Mouse (Mus musculus) CD4-positive, CD25-positive, alpha-beta regulatory T cell, adult 2 months (primary cell): ENCODE measurements around the gene Gm884.
"Not testable (repeated sequence)": the region's sequence is repeated elsewhere in the genome, so short reads cannot be mapped to it uniquely, and the experiment has no call there.

Experiments
- DNase-seq: peaks from one replicate; pipeline ENCODE4 v3.0.0-alpha.2; 2012; ENCODE audit warnings: low read depth, low spot score

The Gm884 gene

DNA sequence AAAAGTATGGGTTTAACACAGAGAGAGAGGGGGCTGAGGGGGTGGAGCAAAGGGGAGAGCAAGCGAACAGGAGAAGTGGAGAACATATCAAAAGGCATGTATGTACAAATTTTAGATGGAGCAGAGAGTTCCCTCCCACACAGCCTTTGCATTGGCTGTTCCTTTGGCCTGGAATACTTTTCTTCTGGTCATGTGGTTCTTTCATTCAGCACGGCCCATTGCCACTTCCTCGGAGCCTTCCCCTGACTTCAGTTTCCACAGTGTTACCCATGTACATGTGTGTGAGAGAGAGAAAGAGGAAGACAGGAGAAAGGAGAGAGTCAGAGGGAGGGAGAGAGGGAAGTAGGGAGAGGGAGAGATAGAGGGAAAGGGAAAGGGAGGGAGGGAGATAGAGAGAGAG lies 14.5 kb upstream of the Gm884 start:
- no peak for DNase-seq

- no peak for DNase-seq
These were observed 13.9 kb upstream of the Gm884 start for GRCm38 (mm10) chr11:103634806-103635205.

GRCm38 (mm10) chr11:103627453-103627852 lies 6.5 kb upstream of the Gm884 start:
- no peak for DNase-seq

DNA sequence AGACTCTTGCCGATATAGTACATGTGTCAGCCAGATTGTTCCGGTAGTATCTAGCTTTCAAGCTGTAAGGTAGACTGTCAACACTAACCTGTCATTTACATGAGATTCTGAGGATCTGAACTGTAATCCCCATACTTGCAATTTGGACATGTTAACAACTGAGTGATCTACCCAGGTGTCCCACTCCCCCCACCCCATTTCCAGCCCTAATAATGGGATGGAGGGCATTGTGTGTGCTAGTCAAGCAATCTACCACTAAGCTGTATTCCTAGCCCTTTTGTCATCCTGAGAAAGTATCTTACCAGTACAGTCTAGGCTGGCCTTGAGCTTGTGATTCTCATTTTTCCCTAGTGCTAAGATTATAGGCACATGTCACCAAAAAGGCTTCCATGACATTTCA lies 10.2 kb downstream of the Gm884 start:
- no peak for DNase-seq

GRCm38 (mm10) chr11:103606611-103607010 lies 14.3 kb downstream of the Gm884 start:
- DNase-seq: no peak

DNA sequence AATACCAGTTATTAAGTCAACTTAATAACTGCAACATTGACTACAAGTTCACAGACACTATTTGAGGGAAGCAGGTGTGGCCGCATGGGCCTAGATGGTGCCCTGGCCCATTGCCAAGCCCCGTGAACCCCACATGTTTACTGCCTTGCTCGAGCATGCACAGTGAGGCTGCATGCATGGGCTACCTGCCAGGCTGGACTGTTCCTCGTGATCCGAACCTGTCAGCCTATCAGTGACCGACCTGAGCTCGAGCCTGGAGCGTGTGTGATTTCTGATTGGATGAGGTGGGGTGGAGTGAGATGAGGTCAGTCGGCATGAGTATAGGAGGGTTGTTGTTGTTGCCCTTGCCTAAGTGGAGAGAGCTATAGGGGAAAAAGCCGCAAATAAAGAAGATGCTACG lies 42.6 kb downstream of the Gm884 start:
- DNase-seq: no peak

- peak; percentile 26 for DNase-seq
These were observed 64.9 kb downstream of the Gm884 start for GRCm38 (mm10) chr11:103556021-103556420.

- not testable (repeated sequence) for DNase-seq
These were observed 86.0 kb downstream of the Gm884 start for GRCm38 (mm10) chr11:103534973-103535372.

DNA sequence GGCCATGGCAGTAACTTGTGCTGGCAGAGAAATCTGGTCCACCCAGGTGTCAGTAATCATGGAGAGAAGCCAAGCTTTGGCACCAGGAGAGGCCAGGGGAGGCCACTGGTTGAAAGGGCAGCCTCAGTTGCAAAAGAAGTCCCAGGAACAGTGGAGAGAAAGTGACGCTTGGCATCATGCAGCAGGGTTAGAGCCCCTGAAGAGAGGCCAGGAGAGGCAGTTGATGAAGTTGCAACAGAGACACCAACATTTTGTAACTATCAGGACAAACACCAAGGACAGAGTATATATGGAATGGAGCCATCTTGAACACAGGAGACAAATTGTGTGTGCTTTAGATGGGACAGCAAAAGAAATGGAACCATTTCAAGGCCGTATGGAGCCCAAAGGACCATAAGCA lies 108.8 kb downstream of the Gm884 start:
- DNase-seq: no peak

DNA sequence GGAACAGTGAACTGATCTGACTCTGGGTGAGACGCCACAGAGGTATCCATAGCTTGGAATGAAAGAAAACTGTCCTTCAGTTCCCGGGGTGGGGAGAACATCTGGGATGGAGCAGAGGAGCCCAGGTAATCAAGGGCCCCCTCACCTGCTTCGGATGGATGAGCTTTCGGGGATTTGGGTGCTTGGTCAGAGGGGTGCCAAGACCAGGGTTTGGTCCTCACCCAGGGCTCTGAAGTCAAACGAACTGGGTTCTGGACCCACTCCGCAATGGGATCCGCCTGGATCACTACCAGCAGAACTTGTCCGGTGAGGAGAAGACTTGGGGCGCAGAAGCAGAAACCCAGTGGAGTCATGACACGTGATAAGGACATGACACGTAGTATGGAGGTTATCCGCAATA lies 116.4 kb downstream of the Gm884 start, which contains the start of gene Lrrc37a:
Lrrc37a (minus strand) TSS at position 101 of the 400 bp plus-strand sequence.
- no peak for DNase-seq
